8 mouse cellular contexts compared by ENCODE assay signal in the genomic region with DNA sequence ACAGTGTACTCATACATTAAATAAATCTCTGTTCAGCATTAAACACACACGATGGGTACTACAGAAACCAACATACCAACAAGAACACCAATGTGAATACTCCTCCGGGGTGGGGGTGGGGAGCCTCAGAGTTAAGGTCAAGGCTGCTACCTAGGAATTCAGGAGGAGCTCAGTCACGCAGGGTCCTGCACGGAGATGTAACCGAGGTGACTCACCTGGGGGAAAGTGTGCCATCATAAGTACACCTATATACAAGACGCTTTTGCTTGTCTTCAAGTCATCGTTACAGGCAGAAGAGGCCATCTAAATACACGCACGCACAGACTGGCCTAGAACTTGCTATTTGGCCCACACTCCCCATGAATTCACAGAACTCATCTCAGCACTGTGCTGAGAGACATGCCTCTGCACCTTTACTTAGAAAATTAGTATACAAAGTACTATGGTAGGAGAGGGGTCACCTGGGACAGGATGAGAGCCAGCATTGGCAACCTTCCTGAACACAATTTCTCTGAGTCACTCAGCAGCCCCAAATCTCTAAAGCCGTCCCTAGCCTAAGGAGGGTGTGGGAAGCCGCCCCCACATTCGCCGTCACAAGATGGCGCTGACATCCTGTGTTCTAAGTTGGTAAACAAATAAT. TPM values are rescaled to one million over a fixed set of nuclear protein-coding genes. Genes with fewer than 3 reads are reported as not detected.
A peak's percentile ranks its signal among the peaks of the same experiment; 100 is the strongest.
DNase-seq lines count a peak whose midpoint lies in the region; ATAC-seq lines count a peak whose summit lies in the region.

No protein-coding gene starts in this region.

- H3K4me2 ChIP-seq in midbrain, embryonic 13.5 days (replicated peaks), result no peak overlapping the region
- no peak overlapping the region for H3K4me2 ChIP-seq in midbrain, embryonic 11.5 days
- H3K4me2 ChIP-seq in heart, embryonic 11.5 days, result peak overlapping the region; percentile 38
- peak overlapping the region; percentile 9; the same call in 1 of the 2 replicates for H3K4me2 ChIP-seq in lung, embryonic 16.5 days (ENCODE audit: low read depth, low read length)

- ATAC-seq in midbrain, embryonic 13.5 days, result peak; percentile 40; the same call in 1 of the 2 replicates
- ATAC-seq in midbrain, embryonic 11.5 days (ENCODE audit: low FRiP score), result no peak
- ATAC-seq in heart, embryonic 11.5 days (replicated peaks; ENCODE audit: insufficient number of reproducible peaks, low FRiP score, low TSS enrichment), result no peak
- ATAC-seq in lung, embryonic 16.5 days (ENCODE audit: low read depth), result peak; percentile 68

- H3K9me3 ChIP-seq in midbrain, embryonic 13.5 days, result no peaks in the 10 kb centered on the region
- H3K9me3 ChIP-seq in midbrain, embryonic 11.5 days (ENCODE audit: control insufficient read depth, low read length), result no peaks in the 10 kb centered on the region
- no peaks in the 10 kb centered on the region for H3K9me3 ChIP-seq in heart, embryonic 11.5 days (replicated peaks; ENCODE audit: control insufficient read depth, low read length)
- no peaks in the 10 kb centered on the region for H3K9me3 ChIP-seq in lung, embryonic 16.5 days (ENCODE audit: control insufficient read depth, low read length)

- H3K36me3 ChIP-seq in midbrain, embryonic 13.5 days, result peaks cover 9% of the 10 kb centered on the region; the same call in 1 of the 2 replicates
- H3K36me3 ChIP-seq in midbrain, embryonic 11.5 days (ENCODE audit: control insufficient read depth, insufficient read depth, low read length), result no peaks in the 10 kb centered on the region
- H3K36me3 ChIP-seq in heart, embryonic 11.5 days (ENCODE audit: control insufficient read depth, insufficient read depth, low read length), result no peaks in the 10 kb centered on the region
- no peaks in the 10 kb centered on the region for H3K36me3 ChIP-seq in lung, embryonic 16.5 days (ENCODE audit: control insufficient read depth, insufficient read depth, low read length)
- no peaks in the 10 kb centered on the region for H3K36me3 ChIP-seq in splenic B cell, adult 2 months (ENCODE audit: control insufficient read depth, insufficient read depth, low read length, poor library complexity, severe bottlenecking)

- no peak overlapping the region for H3K4me3 ChIP-seq in midbrain, embryonic 13.5 days (replicated peaks)
- H3K4me3 ChIP-seq in midbrain, embryonic 11.5 days (ENCODE audit: low read depth, low read length), result no peak overlapping the region
- no peak overlapping the region for H3K4me3 ChIP-seq in heart, embryonic 11.5 days (ENCODE audit: low read depth, low read length)
- peak overlapping the region; percentile 8; the same call in 1 of the 2 replicates for H3K4me3 ChIP-seq in lung, embryonic 16.5 days (ENCODE audit: low read length)

- H3K27ac ChIP-seq in midbrain, embryonic 13.5 days, result no peak overlapping the region
- no peak overlapping the region for H3K27ac ChIP-seq in midbrain, embryonic 11.5 days (ENCODE audit: low read depth, low read length)
- H3K27ac ChIP-seq in heart, embryonic 11.5 days (ENCODE audit: low read depth, low read length), result 0 out of 2 replicates have a peak overlapping the region, but pooled peaks have one; percentile 29
- H3K27ac ChIP-seq in lung, embryonic 16.5 days (ENCODE audit: low read length), result peak overlapping the region; percentile 32

- H3K9ac ChIP-seq in midbrain, embryonic 13.5 days (replicated peaks), result 0 out of 2 replicates have a peak overlapping the region, but pooled peaks have one; percentile 28
- no peak overlapping the region for H3K9ac ChIP-seq in midbrain, embryonic 11.5 days (ENCODE audit: low read length)
- H3K9ac ChIP-seq in heart, embryonic 11.5 days (ENCODE audit: low read depth, low read length), result no peak overlapping the region
- H3K9ac ChIP-seq in lung, embryonic 16.5 days (ENCODE audit: low read length), result peak overlapping the region; percentile 27; the same call in 1 of the 2 replicates

- H3K4me1 ChIP-seq in midbrain, embryonic 13.5 days (replicated peaks), result peaks cover 24% of the 10 kb centered on the region
- peaks cover 12% of the 10 kb centered on the region for H3K4me1 ChIP-seq in midbrain, embryonic 11.5 days (ENCODE audit: control insufficient read depth, insufficient read depth, low read length)
- peaks cover 19% of the 10 kb centered on the region for H3K4me1 ChIP-seq in heart, embryonic 11.5 days (ENCODE audit: control insufficient read depth, insufficient read depth, low read length)
- peaks cover 13% of the 10 kb centered on the region for H3K4me1 ChIP-seq in lung, embryonic 16.5 days (replicated peaks; ENCODE audit: control insufficient read depth, insufficient read depth, low read length)

- DNase-seq in midbrain, embryonic 11.5 days (ENCODE audit: low spot score, missing footprints), result no peak
- DNase-seq in embryo, embryonic 10 days (ENCODE audit: low spot score), result peak; percentile 40
- peak; percentile 70 for DNase-seq in kidney, adult 9 months
- DNase-seq in splenic B cell, adult 2 months (ENCODE audit: low read depth, low spot score), result peak; percentile 74
- DNase-seq in testis, postnatal 14 days (ENCODE audit: low spot score), result no peak

- WGBS in midbrain, embryonic 13.5 days, result 71% methylated on average over 14 of the region's 14 CpGs
- WGBS in midbrain, embryonic 11.5 days, result 68% methylated on average over 14 of the region's 14 CpGs
- WGBS in heart, embryonic 11.5 days (ENCODE audit: insufficient replicate concordance), result 74% methylated on average over 14 of the region's 14 CpGs
- WGBS in lung, embryonic 16.5 days, result 60% methylated on average over 14 of the region's 14 CpGs

- no peaks in the 10 kb centered on the region for H3K27me3 ChIP-seq in midbrain, embryonic 13.5 days
- H3K27me3 ChIP-seq in midbrain, embryonic 11.5 days (ENCODE audit: control insufficient read depth, insufficient read depth, low read length), result no peaks in the 10 kb centered on the region
- no peaks in the 10 kb centered on the region for H3K27me3 ChIP-seq in heart, embryonic 11.5 days (ENCODE audit: control insufficient read depth, insufficient read depth, low read length)
- H3K27me3 ChIP-seq in lung, embryonic 16.5 days (ENCODE audit: control insufficient read depth, insufficient read depth, low read depth, low read length), result no peaks in the 10 kb centered on the region
- no peaks in the 10 kb centered on the region for H3K27me3 ChIP-seq in splenic B cell, adult 2 months (ENCODE audit: control insufficient read depth, insufficient read depth, low read length, poor library complexity, severe bottlenecking)

RNA-seq across cellular contexts. Expression of a gene that starts 23.9 kb away (rescaled TPM):
- polyA plus RNA-seq in midbrain, embryonic 13.5 days (2015; fragmentation: Nextera tagmentation; extraction: Ambion mirVana), result 25.7 and 31.3 TPM in 2 replicates
- 17.8 and 18.1 TPM in 2 replicates for polyA plus RNA-seq in midbrain, embryonic 11.5 days (2014; fragmentation: Nextera tagmentation; extraction: Ambion mirVana)
- 8.6 and 9.2 TPM in 2 replicates for polyA plus RNA-seq in heart, embryonic 11.5 days (2014; fragmentation: Nextera tagmentation; extraction: Ambion mirVana)
- 3.5 and 4.0 TPM in 2 replicates for polyA plus RNA-seq in lung, embryonic 16.5 days (2015; fragmentation: Nextera tagmentation; extraction: Ambion mirVana)

RNA-seq across cellular contexts. Expression of a gene that starts 44.9 kb away (rescaled TPM):
- polyA plus RNA-seq in midbrain, embryonic 13.5 days (2015; fragmentation: Nextera tagmentation; extraction: Ambion mirVana), result 47.7 and 50.3 TPM in 2 replicates
- polyA plus RNA-seq in midbrain, embryonic 11.5 days (2014; fragmentation: Nextera tagmentation; extraction: Ambion mirVana), result 72.3 and 83.0 TPM in 2 replicates
- 60.6 and 68.3 TPM in 2 replicates for polyA plus RNA-seq in heart, embryonic 11.5 days (2014; fragmentation: Nextera tagmentation; extraction: Ambion mirVana)
- polyA plus RNA-seq in lung, embryonic 16.5 days (2015; fragmentation: Nextera tagmentation; extraction: Ambion mirVana), result 41.3 and 43.2 TPM in 2 replicates

RNA-seq across cellular contexts. Expression of a gene that starts 53.8 kb away (rescaled TPM):
- polyA plus RNA-seq in midbrain, embryonic 13.5 days (2015; fragmentation: Nextera tagmentation; extraction: Ambion mirVana), result 6.2 and 12.4 TPM in 2 replicates
- 3.5 and 3.8 TPM in 2 replicates for polyA plus RNA-seq in midbrain, embryonic 11.5 days (2014; fragmentation: Nextera tagmentation; extraction: Ambion mirVana)
- 0.07 TPM in 1 of 2 replicates, not detected in the other for polyA plus RNA-seq in heart, embryonic 11.5 days (2014; fragmentation: Nextera tagmentation; extraction: Ambion mirVana)
- 22.1 and 24.6 TPM in 2 replicates for polyA plus RNA-seq in lung, embryonic 16.5 days (2015; fragmentation: Nextera tagmentation; extraction: Ambion mirVana)

Comparison
In these comparisons a context has a peak if more than half of its experiments do, and no peak if none do; other contexts are left out.
1. ATAC-seq: peak in midbrain, embryonic 13.5 days (single experiment) and lung, embryonic 16.5 days (single experiment); none in midbrain, embryonic 11.5 days (single experiment) and heart, embryonic 11.5 days (single experiment).
2. H3K9ac ChIP-seq: peak in midbrain, embryonic 13.5 days (single experiment) and lung, embryonic 16.5 days (single experiment); none in midbrain, embryonic 11.5 days (single experiment) and heart, embryonic 11.5 days (single experiment).
3. H3K27ac ChIP-seq: peak in heart, embryonic 11.5 days (single experiment) and lung, embryonic 16.5 days (single experiment); none in midbrain, embryonic 13.5 days (single experiment) and midbrain, embryonic 11.5 days (single experiment).
4. H3K4me2 ChIP-seq: peak in heart, embryonic 11.5 days (single experiment) and lung, embryonic 16.5 days (single experiment); none in midbrain, embryonic 13.5 days (single experiment) and midbrain, embryonic 11.5 days (single experiment).
5. DNase-seq: peak in embryo, embryonic 10 days (single experiment), kidney, adult 9 months (single experiment) and splenic B cell, adult 2 months (single experiment); none in midbrain, embryonic 11.5 days (single experiment) and testis, postnatal 14 days (single experiment).